Mouse (Mus musculus) neural tube, embryonic 12.5 days (tissue): ENCODE measurements at regions not wholly inside any gene's neighbourhood (a gene's known extent, or its start where the extent isn't known, plus 50 kb on each side); places are given as distances from the start of the nearest gene placed in this dataset.

Source experiments
- ATAC-seq: fragments of 200-750 bp; cut with Nextera tagmentation; 2 replicates; pipeline ENCODE4 v1.8.0; 2017; ENCODE audit warnings: low read depth, mild to moderate bottlenecking, moderate TSS enrichment, moderate library complexity; ENCODE audit not compliant: low FRiP score
- H3K27ac ChIP-seq: fragments of 300-500 bp; sonication (generic); 2 replicates; pipeline ENCODE4 v1.5.1; 2016
- H3K27me3 ChIP-seq: fragments of 300-500 bp; sonication (generic); replicated peaks from 2 replicates; pipeline ENCODE4 v1.6.1; 2016; ENCODE audit warnings: mild to moderate bottlenecking
- H3K36me3 ChIP-seq: fragments of 300-500 bp; sonication (generic); 2 replicates; pipeline ENCODE4 v1.6.1; 2016; ENCODE audit warnings: mild to moderate bottlenecking
- H3K4me1 ChIP-seq: fragments of 300-500 bp; sonication (generic); 2 replicates; pipeline ENCODE4 v1.6.1; 2016
- H3K4me2 ChIP-seq: fragments of 300-500 bp; sonication (generic); replicated peaks from 2 replicates; pipeline ENCODE4 v1.6.1; 2016; ENCODE audit warnings: mild to moderate bottlenecking
- H3K4me3 ChIP-seq: fragments of 300-500 bp; sonication (generic); 2 replicates; pipeline ENCODE4 v1.5.1; 2016
- H3K9ac ChIP-seq: fragments of 300-500 bp; sonication (generic); 2 replicates; pipeline ENCODE4 v1.6.1; 2016; ENCODE audit warnings: mild to moderate bottlenecking
- H3K9me3 ChIP-seq: fragments of 300-500 bp; sonication (generic); 2 replicates; pipeline ENCODE4 v1.6.1; 2016; ENCODE audit warnings: mild to moderate bottlenecking
- WGBS: fragments of 180-500 bp; shearing (Covaris S2); methylation state at CpG from one replicate; pipeline ENCODE4 v1.1.7; 2016; 5-methylcytosine and 5-hydroxymethylcytosine counted together

GRCm38 (mm10) chr3:105130228-105130627, 63.6 kb downstream of the 4930564D02Rik start:
- WGBS = 92% methylated on average over 4 of the region's 4 CpGs
- no peaks in the 10 kb centered on the region for H3K27me3 ChIP-seq
- no peak overlapping the region for H3K4me3 ChIP-seq
- H3K4me1 ChIP-seq = 0 out of 2 replicates have a peak, but pooled peaks cover 5% of the 10 kb centered on the region
- no peak for ATAC-seq
- no peak overlapping the region for H3K9ac ChIP-seq
- no peaks in the 10 kb centered on the region for H3K9me3 ChIP-seq
- H3K27ac ChIP-seq = no peak overlapping the region
- no peak overlapping the region for H3K4me2 ChIP-seq
- no peaks in the 10 kb centered on the region for H3K36me3 ChIP-seq

GRCm38 (mm10) chr3:105131053-105131452, 64.4 kb downstream of the 4930564D02Rik start:
- 76% methylated on average over 6 of the region's 6 CpGs for WGBS
- no peak overlapping the region for H3K4me3 ChIP-seq
- H3K9me3 ChIP-seq = no peaks in the 10 kb centered on the region
- H3K36me3 ChIP-seq = no peaks in the 10 kb centered on the region
- H3K27ac ChIP-seq = no peak overlapping the region
- H3K4me2 ChIP-seq = no peak overlapping the region
- no peaks in the 10 kb centered on the region for H3K27me3 ChIP-seq
- 0 out of 2 replicates have a peak, but pooled peaks cover 5% of the 10 kb centered on the region for H3K4me1 ChIP-seq
- no peak for ATAC-seq
- no peak overlapping the region for H3K9ac ChIP-seq

GRCm38 (mm10) chr3:105133011-105133410, 66.4 kb downstream of the 4930564D02Rik start:
- 90% methylated on average over 4 of the region's 4 CpGs for WGBS
- H3K36me3 ChIP-seq = no peaks in the 10 kb centered on the region
- H3K4me1 ChIP-seq = 0 out of 2 replicates have a peak, but pooled peaks cover under 1% of the 10 kb centered on the region
- H3K9ac ChIP-seq = no peak overlapping the region
- no peak for ATAC-seq
- no peaks in the 10 kb centered on the region for H3K27me3 ChIP-seq
- no peak overlapping the region for H3K4me2 ChIP-seq
- H3K27ac ChIP-seq = no peak overlapping the region
- H3K4me3 ChIP-seq = no peak overlapping the region
- H3K9me3 ChIP-seq = no peaks in the 10 kb centered on the region

- WGBS = 86% methylated on average over 14 of the region's 14 CpGs
- Histone ChIP-seq H3K4me1 (no peaks in the 10 kb centered on the region), H3K4me2 (no peak overlapping the region), H3K9ac (no peak overlapping the region), H3K36me3 (no peaks in the 10 kb centered on the region), H3K27me3 (no peaks in the 10 kb centered on the region), H3K9me3 (no peaks in the 10 kb centered on the region), H3K4me3 (no peak overlapping the region), H3K27ac (no peak overlapping the region)
- no peak for ATAC-seq
These were observed 74.7 kb downstream of the 4930564D02Rik start for GRCm38 (mm10) chr3:105141170-105141971.

DNA sequence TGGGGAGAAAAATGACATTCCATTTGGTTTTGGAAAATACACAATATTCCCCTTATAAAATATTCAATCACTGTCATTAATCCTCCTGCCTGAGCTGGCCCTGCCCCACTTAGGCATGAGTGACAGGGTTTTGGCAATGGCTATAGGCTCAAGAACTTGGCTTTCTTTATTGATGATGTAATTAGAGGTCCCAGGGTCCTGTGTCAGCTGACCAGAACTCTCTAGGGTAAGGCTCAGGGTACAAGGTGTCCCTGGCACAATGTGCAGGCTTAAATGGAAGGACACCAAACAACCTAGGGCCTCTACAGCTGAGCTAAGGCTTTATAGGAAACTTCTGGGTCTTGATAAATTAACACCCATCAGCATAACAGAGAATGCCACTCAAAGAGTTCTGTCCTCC, 76.0 kb downstream of the 4930564D02Rik start:
- no peak overlapping the region for H3K9ac ChIP-seq
- no peak for ATAC-seq

DNA sequence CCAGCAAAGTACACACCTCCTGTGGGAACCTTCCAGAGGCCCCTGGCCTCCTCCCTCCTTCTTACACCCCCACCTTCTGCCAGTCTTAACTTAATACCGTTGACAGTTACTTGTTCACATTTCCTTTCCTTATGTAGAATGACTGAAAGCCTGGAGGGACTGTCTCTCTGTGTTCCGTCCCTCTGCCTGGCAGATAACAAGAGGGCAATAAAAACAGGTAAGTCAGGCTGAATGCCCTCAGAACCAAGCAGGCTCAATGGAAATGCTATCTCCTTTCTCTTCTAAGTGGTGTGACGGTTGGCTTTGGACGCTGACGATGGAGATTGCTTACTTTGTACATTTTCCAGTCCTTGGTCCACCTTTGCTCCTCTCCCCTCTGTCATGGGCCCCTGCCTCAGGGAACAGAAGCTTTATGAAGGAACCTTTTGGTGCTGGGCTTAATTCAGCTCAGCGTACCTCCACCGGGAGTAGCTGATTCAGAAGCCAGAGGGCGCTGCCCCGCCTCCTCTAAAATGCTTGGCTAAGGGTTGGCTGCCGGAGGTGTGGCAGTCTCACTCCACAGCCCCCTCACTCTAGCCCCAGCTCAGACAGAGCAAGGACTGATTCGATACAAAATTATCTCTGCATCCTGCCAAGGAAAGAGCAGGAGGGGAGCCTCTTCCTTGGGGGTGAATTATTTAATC, 85.0 kb downstream of the 4930564D02Rik start:
- Histone ChIP-seq H3K4me1 (no peaks in the 10 kb centered on the region), H3K4me3 (no peak overlapping the region), H3K27ac (no peak overlapping the region), H3K9me3 (no peaks in the 10 kb centered on the region), H3K27me3 (no peaks in the 10 kb centered on the region), H3K36me3 (no peaks in the 10 kb centered on the region), H3K9ac (no peak overlapping the region), H3K4me2 (0 out of 2 replicates have a peak overlapping the region, but pooled peaks have one; percentile 1)
- 11% methylated on average over 11 of the region's 11 CpGs for WGBS
- ATAC-seq = 0 out of 2 replicates have a peak, but pooled peaks have one; percentile 37

More for the DNA sequence above, 76.0 kb downstream of the 4930564D02Rik start:
- no peaks in the 10 kb centered on the region for H3K27me3 ChIP-seq
- H3K36me3 ChIP-seq = no peaks in the 10 kb centered on the region
- H3K4me2 ChIP-seq = no peak overlapping the region
- H3K27ac ChIP-seq = no peak overlapping the region
- no peak overlapping the region for H3K4me3 ChIP-seq
- no peaks in the 10 kb centered on the region for H3K4me1 ChIP-seq
- no peaks in the 10 kb centered on the region for H3K9me3 ChIP-seq

GRCm38 (mm10) chr3:105152158-105152541, 85.5 kb downstream of the 4930564D02Rik start:
- Histone ChIP-seq H3K27me3 (no peaks in the 10 kb centered on the region), H3K27ac (no peak overlapping the region), H3K4me2 (0 out of 2 replicates have a peak overlapping the region, but pooled peaks have one; percentile 1), H3K4me3 (no peak overlapping the region), H3K36me3 (no peaks in the 10 kb centered on the region), H3K9me3 (no peaks in the 10 kb centered on the region), H3K4me1 (no peaks in the 10 kb centered on the region), H3K9ac (no peak overlapping the region)
- no peak for ATAC-seq
- 17% methylated on average over 1 of the region's 1 CpGs for whole genome bisulfite sequencing

- H3K27me3 ChIP-seq = no peaks in the 10 kb centered on the region
- no peaks in the 10 kb centered on the region for H3K9me3 ChIP-seq
- no peaks in the 10 kb centered on the region for H3K4me1 ChIP-seq
- H3K4me2 ChIP-seq = no peak overlapping the region
- H3K4me3 ChIP-seq = no peak overlapping the region
- WGBS = 89% methylated on average over 2 of the region's 2 CpGs
- H3K36me3 ChIP-seq = no peaks in the 10 kb centered on the region
- no peak overlapping the region for H3K27ac ChIP-seq
- no peak for ATAC-seq
- H3K9ac ChIP-seq = no peak overlapping the region
These were observed 91.7 kb downstream of the 4930564D02Rik start for GRCm38 (mm10) chr3:105158376-105158775.

GRCm38 (mm10) chr3:105165355-105165754, 98.7 kb downstream of the 4930564D02Rik start:
- Histone ChIP-seq H3K36me3 (no peaks in the 10 kb centered on the region), H3K4me1 (no peaks in the 10 kb centered on the region), H3K9ac (no peak overlapping the region), H3K4me3 (no peak overlapping the region), H3K9me3 (peaks cover 2% of the 10 kb centered on the region; the same call in 1 of the 2 replicates), H3K27me3 (no peaks in the 10 kb centered on the region), H3K4me2 (no peak overlapping the region), H3K27ac (no peak overlapping the region)
- WGBS = 52% methylated on average over 2 of the region's 2 CpGs
- no peak for ATAC-seq

DNA sequence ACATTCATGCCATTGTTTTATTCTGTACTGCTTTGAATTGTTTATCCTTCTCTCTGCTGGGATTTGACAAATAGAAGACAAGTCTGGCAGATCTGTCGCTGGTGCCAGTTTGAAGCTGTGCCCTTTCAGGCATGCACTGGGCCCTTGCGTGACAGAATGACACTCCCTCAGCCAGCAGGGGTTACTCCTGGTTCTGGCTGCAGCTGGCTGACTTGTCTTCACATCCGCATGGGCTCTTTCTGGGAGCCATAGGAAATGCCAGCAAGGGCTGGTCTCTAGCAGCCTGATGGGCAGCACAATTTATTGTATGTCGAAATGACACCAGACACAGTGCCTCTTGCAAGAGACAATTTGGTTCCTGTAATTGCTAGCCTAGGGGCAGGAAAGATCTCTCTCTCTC, 102.5 kb downstream of the 4930564D02Rik start:
- ATAC-seq = no peak; the same call in 1 of the 2 replicates
- no peak overlapping the region for H3K9ac ChIP-seq
- H3K9me3 ChIP-seq = peaks cover 5% of the 10 kb centered on the region; the same call in 1 of the 2 replicates
- H3K27me3 ChIP-seq = no peaks in the 10 kb centered on the region
- no peak overlapping the region for H3K27ac ChIP-seq
- H3K4me3 ChIP-seq = no peak overlapping the region
- no peaks in the 10 kb centered on the region for H3K4me1 ChIP-seq
- H3K36me3 ChIP-seq = no peaks in the 10 kb centered on the region
- H3K4me2 ChIP-seq = no peak overlapping the region
- WGBS = 46% methylated on average over 4 of the region's 4 CpGs

GRCm38 (mm10) chr3:105171527-105171926, 104.9 kb downstream of the 4930564D02Rik start:
- Histone ChIP-seq H3K4me1 (no peaks in the 10 kb centered on the region), H3K9ac (no peak overlapping the region), H3K9me3 (peaks cover 5% of the 10 kb centered on the region; the same call in 1 of the 2 replicates), H3K27ac (no peak overlapping the region), H3K27me3 (no peaks in the 10 kb centered on the region), H3K4me3 (no peak overlapping the region), H3K36me3 (no peaks in the 10 kb centered on the region), H3K4me2 (no peak overlapping the region)
- WGBS = 80% methylated on average over 5 of the region's 5 CpGs
- no peak for ATAC-seq

GRCm38 (mm10) chr3:105172054-105172453, 105.4 kb downstream of the 4930564D02Rik start:
- no peaks in the 10 kb centered on the region for H3K4me1 ChIP-seq
- ATAC-seq = no peak
- H3K4me3 ChIP-seq = no peak overlapping the region
- H3K4me2 ChIP-seq = no peak overlapping the region
- H3K36me3 ChIP-seq = no peaks in the 10 kb centered on the region
- no peaks in the 10 kb centered on the region for H3K27me3 ChIP-seq
- 82% methylated on average over 1 of the region's 1 CpGs for WGBS
- no peak overlapping the region for H3K27ac ChIP-seq
- no peak overlapping the region for H3K9ac ChIP-seq
- H3K9me3 ChIP-seq = peaks cover 5% of the 10 kb centered on the region; the same call in 1 of the 2 replicates
